Comparison of ENCODE assay signal across 17 mouse cellular contexts in genomic region chr11:88351722-88352473, GRCm38 (mm10). TPM values are rescaled to one million over a fixed set of nuclear protein-coding genes. Genes with fewer than 3 reads are reported as not detected.
A peak's percentile ranks its signal among the peaks of the same experiment; 100 is the strongest.
DNase-seq lines count a peak whose midpoint lies in the region; ATAC-seq lines count a peak whose summit lies in the region.
"Had no signal": no experiment of that assay in that cellular context is flagged by ENCODE, and none has a peak within 500 bp of the region (broad histone marks: within the 10 kb centered on the region; RNA-seq: fewer than 3 reads in every experiment).

No protein-coding gene starts in this region.

- peaks cover 34% of the 10 kb centered on the region for H3K4me1 ChIP-seq in heart, embryonic 11.5 days (ENCODE audit: control insufficient read depth, insufficient read depth, low read length)
- peaks cover 4% of the 10 kb centered on the region; the same call in 1 of the 2 replicates for H3K4me1 ChIP-seq in neural tube, embryonic 14.5 days (ENCODE audit: control insufficient read depth, insufficient read depth, low read length)
- H3K4me1 ChIP-seq in neural tube, embryonic 15.5 days: peaks cover 25% of the 10 kb centered on the region
- H3K4me1 ChIP-seq in midbrain, embryonic 16.5 days (ENCODE audit: control insufficient read depth, insufficient read depth, low read length): peaks cover 35% of the 10 kb centered on the region

- no peak overlapping the region for H3K4me2 ChIP-seq in heart, embryonic 11.5 days
- H3K4me2 ChIP-seq in neural tube, embryonic 14.5 days (ENCODE audit: low read depth, low read length): no peak overlapping the region
- H3K4me2 ChIP-seq in neural tube, embryonic 15.5 days: no peak overlapping the region
- no peak overlapping the region for H3K4me2 ChIP-seq in midbrain, embryonic 16.5 days (ENCODE audit: low read length)
- H3K4me2 ChIP-seq: neural tube, embryonic 12.5 days had no signal

- whole genome bisulfite sequencing in heart, embryonic 11.5 days (ENCODE audit: insufficient replicate concordance): 43% methylated on average over 3 of the region's 3 CpGs
- WGBS in neural tube, embryonic 14.5 days: 88% methylated on average over 3 of the region's 3 CpGs
- 80% methylated on average over 3 of the region's 3 CpGs for WGBS in neural tube, embryonic 15.5 days
- 72% methylated on average over 3 of the region's 3 CpGs for WGBS in midbrain, embryonic 16.5 days

- ATAC-seq in heart, embryonic 11.5 days (replicated peaks; ENCODE audit: insufficient number of reproducible peaks, low FRiP score, low TSS enrichment): no peak; the same call in 1 of the 2 replicates
- ATAC-seq in neural tube, embryonic 14.5 days (ENCODE audit: low read depth): no peak
- ATAC-seq in neural tube, embryonic 15.5 days (ENCODE audit: low FRiP score): no peak
- ATAC-seq in midbrain, embryonic 16.5 days: no peak
- ATAC-seq: CD4-positive, CD25-positive, alpha-beta regulatory T cell, adult 4 months had no signal

- H3K36me3 ChIP-seq in heart, embryonic 11.5 days (ENCODE audit: control insufficient read depth, insufficient read depth, low read length): peaks cover 6% of the 10 kb centered on the region; the same call in 1 of the 2 replicates
- H3K36me3 ChIP-seq in neural tube, embryonic 14.5 days (ENCODE audit: control insufficient read depth, insufficient read depth, low read length): no peaks in the 10 kb centered on the region; the same call in 1 of the 2 replicates
- no peaks in the 10 kb centered on the region for H3K36me3 ChIP-seq in neural tube, embryonic 15.5 days
- no peaks in the 10 kb centered on the region for H3K36me3 ChIP-seq in midbrain, embryonic 16.5 days (ENCODE audit: control insufficient read depth, insufficient read depth, low read length)

- no peaks in the 10 kb centered on the region for H3K9me3 ChIP-seq in heart, embryonic 11.5 days (replicated peaks; ENCODE audit: control insufficient read depth, low read length)
- no peaks in the 10 kb centered on the region for H3K9me3 ChIP-seq in neural tube, embryonic 14.5 days (ENCODE audit: control insufficient read depth, low read length)
- H3K9me3 ChIP-seq in neural tube, embryonic 15.5 days (replicated peaks): no peaks in the 10 kb centered on the region
- no peaks in the 10 kb centered on the region for H3K9me3 ChIP-seq in midbrain, embryonic 16.5 days (replicated peaks; ENCODE audit: control insufficient read depth, low read length, poor library complexity, severe bottlenecking)
- H3K9me3 ChIP-seq: neural tube, embryonic 12.5 days had no signal

- no peak overlapping the region; the same call in 1 of the 2 replicates for H3K9ac ChIP-seq in heart, embryonic 11.5 days (ENCODE audit: low read depth, low read length)
- no peak overlapping the region for H3K9ac ChIP-seq in neural tube, embryonic 14.5 days (replicated peaks; ENCODE audit: low read depth, low read length)
- no peak overlapping the region for H3K9ac ChIP-seq in neural tube, embryonic 15.5 days (replicated peaks)
- H3K9ac ChIP-seq in midbrain, embryonic 16.5 days (ENCODE audit: low read depth, low read length): no peak overlapping the region
- H3K9ac ChIP-seq: neural tube, embryonic 12.5 days had no signal

- H3K27ac ChIP-seq in heart, embryonic 11.5 days (ENCODE audit: low read depth, low read length): peak overlapping the region; percentile 60
- H3K27ac ChIP-seq in neural tube, embryonic 14.5 days (ENCODE audit: low read depth, low read length): 0 out of 2 replicates have a peak overlapping the region, but pooled peaks have one; percentile 17
- H3K27ac ChIP-seq in neural tube, embryonic 15.5 days (replicated peaks): no peak overlapping the region
- 0 out of 2 replicates have a peak overlapping the region, but pooled peaks have one; percentile 24 for H3K27ac ChIP-seq in midbrain, embryonic 16.5 days (ENCODE audit: low read length)
- H3K27ac ChIP-seq: neural tube, embryonic 12.5 days had no signal

- no peaks in the 10 kb centered on the region for H3K27me3 ChIP-seq in heart, embryonic 11.5 days (ENCODE audit: control insufficient read depth, insufficient read depth, low read length)
- no peaks in the 10 kb centered on the region for H3K27me3 ChIP-seq in neural tube, embryonic 14.5 days (ENCODE audit: control insufficient read depth, insufficient read depth, low read length)
- H3K27me3 ChIP-seq in neural tube, embryonic 15.5 days (replicated peaks): no peaks in the 10 kb centered on the region
- H3K27me3 ChIP-seq in midbrain, embryonic 16.5 days (ENCODE audit: control insufficient read depth, insufficient read depth, low read depth, low read length): no peaks in the 10 kb centered on the region
- H3K27me3 ChIP-seq: neural tube, embryonic 12.5 days had no signal

- no peak overlapping the region for H3K4me3 ChIP-seq in heart, embryonic 11.5 days (ENCODE audit: low read depth, low read length)
- no peak overlapping the region for H3K4me3 ChIP-seq in neural tube, embryonic 14.5 days (ENCODE audit: low read depth, low read length)
- no peak overlapping the region for H3K4me3 ChIP-seq in neural tube, embryonic 15.5 days (replicated peaks)
- H3K4me3 ChIP-seq in midbrain, embryonic 16.5 days (ENCODE audit: low read depth, low read length): no peak overlapping the region
- H3K4me3 ChIP-seq: erythroblast, embryonic 14.5 days; neural tube, embryonic 12.5 days had no signal

- no peak for DNase-seq in heart, adult 8-10 months (ENCODE audit: low spot score)
- peak; percentile 22 for DNase-seq in heart, postnatal 4 days
- DNase-seq in layer of hippocampus, adult 11-12 months (ENCODE audit: low spot score): no peak
- DNase-seq in left cerebral cortex, adult 8-10 months (ENCODE audit: low spot score in 2 of 2): no peak
- DNase-seq: kidney, postnatal 14 days; lung, postnatal 14 days; spleen, adult 18-20 months; thymus, postnatal 4 days had no signal

RNA-seq across cellular contexts. Expression of gene Ccdc182, which starts 58.0 kb away (rescaled TPM):
- not detected in 2 replicates for polyA plus RNA-seq in heart, embryonic 11.5 days (2014; fragmentation: Nextera tagmentation; extraction: Ambion mirVana)
- not detected for total RNA-seq in heart, adult 8-10 months (2022)
- 0.23 and 0.52 TPM in 2 replicates for polyA plus RNA-seq in neural tube, embryonic 14.5 days (2014; fragmentation: Nextera tagmentation; extraction: Ambion mirVana)
- polyA plus RNA-seq in neural tube, embryonic 15.5 days (2015; fragmentation: Nextera tagmentation; extraction: Ambion mirVana): 0.13 and 0.15 TPM in 2 replicates
- total RNA-seq in heart, postnatal 4 days (2021): not detected
- polyA plus RNA-seq in midbrain, embryonic 16.5 days (2015; fragmentation: Nextera tagmentation; extraction: Ambion mirVana): 0.17 TPM in 1 of 2 replicates, not detected in the other
- total RNA-seq in left cerebral cortex, adult 8-10 months (2022): not detected
- total RNA-seq: gastrocnemius, postnatal 4 days; left cerebral cortex, postnatal 14 days had no signal
- polyA plus RNA-seq: CD4-positive, CD25-positive, alpha-beta regulatory T cell, adult 4 months; erythroblast, embryonic 14.5 days had no signal
